Mouse (Mus musculus) E14TG2a.4 (cell line): Measurements from ENCODE around the gene Tspan1.
A peak's percentile ranks its signal among the peaks of the same experiment; 100 is the strongest.

Source experiments
- H3K27me3 ChIP-seq: 2 replicates; pipeline ENCODE4 v1.6.1; 2014; ENCODE audit warnings: low read length, control low read depth; ENCODE audit not compliant: insufficient read depth
- H3K36me3 ChIP-seq: 2 replicates; pipeline ENCODE4 v1.6.1; 2014; ENCODE audit warnings: low read length, control low read depth; ENCODE audit not compliant: insufficient read depth
- H3K4me1 ChIP-seq: replicated peaks from 2 replicates; pipeline ENCODE4 v1.6.1; 2014; ENCODE audit warnings: low read depth, low read length, control low read depth
- H3K4me3 ChIP-seq: replicated peaks from 2 replicates; pipeline ENCODE4 v1.5.1; 2014; ENCODE audit warnings: mild to moderate bottlenecking, low read length
- H3K9me3 ChIP-seq: 2 replicates; pipeline ENCODE4 v1.6.1; 2014; ENCODE audit warnings: low read length, control low read depth
- CTCF ChIP-seq: conservative IDR thresholded peaks from 2 replicates; pipeline ENCODE4 v1.5.1; 2014; ENCODE audit warnings: low read length
- NANOG ChIP-seq: IDR thresholded peaks from 2 replicates; pipeline ENCODE4 v1.6.1; 2014; ENCODE audit warnings: borderline replicate concordance, low read length, mixed read lengths
- POU5F1 ChIP-seq: IDR thresholded peaks from 2 replicates; pipeline ENCODE4 v1.6.1; 2014; ENCODE audit warnings: low read length, borderline replicate concordance

Tspan1 gene

DNA sequence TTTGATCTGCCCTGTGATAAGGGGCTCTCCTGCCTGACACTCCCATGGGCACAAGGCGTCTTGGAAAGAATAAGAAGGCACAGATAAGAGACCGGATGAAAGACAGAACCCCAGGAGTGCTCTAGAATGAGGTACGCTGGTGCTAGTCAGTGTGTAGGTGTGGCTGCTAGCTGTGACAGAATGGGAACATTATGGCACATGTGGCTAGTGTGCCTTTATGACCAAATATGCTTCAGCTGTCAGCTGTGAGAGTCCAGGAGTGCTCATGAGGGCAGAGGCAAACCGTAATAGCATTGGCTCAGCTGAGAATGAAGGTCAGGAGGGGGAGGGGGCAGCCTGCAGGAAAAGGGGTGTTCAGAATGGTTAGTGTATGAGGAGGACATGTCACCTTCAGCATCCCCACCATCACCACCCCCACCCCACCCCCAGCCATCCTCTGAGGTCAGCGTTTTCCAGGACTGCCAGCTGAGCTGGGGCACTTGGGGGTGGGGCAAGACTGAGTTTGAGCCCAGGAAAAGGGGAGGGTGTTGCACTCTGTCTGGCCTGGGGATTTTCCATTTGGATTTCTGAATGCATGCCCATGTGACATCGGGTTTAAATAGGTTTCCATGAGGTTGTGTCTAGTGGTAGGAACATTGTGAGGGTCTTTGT, 7.2 kb upstream of the Tspan1 start:
- no peak for TF ChIP-seq CTCF
- no peak for TF ChIP-seq NANOG
- TF ChIP-seq POU5F1, result no peak
- H3K27me3 ChIP-seq, result no peaks in the 10 kb centered on the region
- no peaks in the 10 kb centered on the region for H3K36me3 ChIP-seq
- no peak overlapping the region for H3K4me3 ChIP-seq
- H3K9me3 ChIP-seq, result no peaks in the 10 kb centered on the region
- peaks cover 73% of the 10 kb centered on the region for H3K4me1 ChIP-seq

DNA sequence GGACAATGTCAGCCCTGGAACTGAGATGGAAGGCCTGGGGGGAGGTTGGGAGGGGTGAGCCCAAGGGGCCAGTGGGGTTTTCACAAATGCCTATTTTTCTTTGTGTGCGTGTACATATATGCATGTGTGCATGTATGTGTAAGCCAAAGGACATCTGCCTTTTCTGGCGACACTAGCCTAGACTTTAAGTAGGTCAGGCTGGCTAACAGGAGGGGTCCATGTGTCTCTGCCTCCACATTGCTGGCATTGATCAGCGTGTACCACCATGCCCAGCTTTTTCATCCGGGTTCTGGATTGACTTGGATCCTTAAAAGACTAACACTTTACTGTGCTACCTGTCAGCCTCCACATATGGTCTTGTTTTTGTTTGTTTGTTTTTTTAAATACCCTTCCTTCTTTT, 6.4 kb upstream of the Tspan1 start:
- peaks cover 71% of the 10 kb centered on the region for H3K4me1 ChIP-seq
- no peaks in the 10 kb centered on the region for H3K27me3 ChIP-seq
- H3K9me3 ChIP-seq, result no peaks in the 10 kb centered on the region
- no peak overlapping the region for H3K4me3 ChIP-seq
- TF ChIP-seq CTCF (no peak), NANOG (no peak), POU5F1 (no peak)
- no peaks in the 10 kb centered on the region for H3K36me3 ChIP-seq

DNA sequence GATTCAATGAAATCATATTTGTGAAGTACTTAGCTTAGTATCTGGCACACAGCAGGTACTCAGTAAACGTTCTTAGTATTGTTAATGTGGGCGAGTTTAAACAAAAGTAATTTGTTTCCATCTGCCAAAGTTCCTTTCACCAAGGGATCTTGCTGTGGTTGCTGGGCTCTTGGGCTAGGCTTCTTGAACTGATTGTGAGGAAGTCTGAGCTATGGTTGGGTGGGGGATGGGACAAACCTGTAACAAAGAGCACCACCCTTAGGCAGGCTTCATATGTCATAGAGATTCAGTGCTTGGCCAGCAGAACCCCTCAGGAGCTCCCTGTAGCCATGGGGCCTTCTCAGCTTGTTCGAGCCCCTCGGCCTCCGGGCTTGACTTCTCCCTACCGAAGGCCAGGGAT, 5.7 kb upstream of the Tspan1 start, which contains the start of the genes 1700042G07Rik and Gm49337:
1700042G07Rik (plus strand) TSS at position 301 of the 400 bp plus-strand sequence.
Gm49337 (plus strand) TSS at position 313 of the 400 bp plus-strand sequence.
- no peaks in the 10 kb centered on the region for H3K36me3 ChIP-seq
- H3K4me1 ChIP-seq, result peaks cover 65% of the 10 kb centered on the region
- no peaks in the 10 kb centered on the region for H3K9me3 ChIP-seq
- TF ChIP-seq CTCF (no peak), POU5F1 (no peak), NANOG (no peak)
- no peaks in the 10 kb centered on the region for H3K27me3 ChIP-seq
- no peak within 1 kb of the TSS; the same call in 1 of the 2 replicates for H3K4me3 ChIP-seq

DNA sequence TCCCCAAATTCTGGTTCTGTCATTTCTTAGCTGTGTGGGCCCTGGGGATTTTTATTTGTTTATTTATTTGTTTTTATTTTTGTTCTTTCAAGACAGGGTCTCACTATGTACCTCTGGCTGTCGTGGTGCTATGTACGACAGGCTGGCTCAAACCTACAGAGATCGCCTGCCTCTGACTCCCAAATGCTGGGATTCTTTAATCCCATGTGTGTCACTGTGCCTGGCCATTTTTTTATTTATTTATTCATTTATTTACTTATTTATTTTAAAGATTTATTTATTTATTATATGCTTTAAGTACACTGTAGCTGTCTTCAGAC, 1.9 kb upstream of the Tspan1 start:
- Histone ChIP-seq H3K27me3 (no peaks in the 10 kb centered on the region), H3K4me1 (peaks cover 62% of the 10 kb centered on the region), H3K36me3 (no peaks in the 10 kb centered on the region), H3K9me3 (no peaks in the 10 kb centered on the region), H3K4me3 (no peak overlapping the region)
- no peak for TF ChIP-seq NANOG
- TF ChIP-seq CTCF, result no peak
- no peak for TF ChIP-seq POU5F1

DNA sequence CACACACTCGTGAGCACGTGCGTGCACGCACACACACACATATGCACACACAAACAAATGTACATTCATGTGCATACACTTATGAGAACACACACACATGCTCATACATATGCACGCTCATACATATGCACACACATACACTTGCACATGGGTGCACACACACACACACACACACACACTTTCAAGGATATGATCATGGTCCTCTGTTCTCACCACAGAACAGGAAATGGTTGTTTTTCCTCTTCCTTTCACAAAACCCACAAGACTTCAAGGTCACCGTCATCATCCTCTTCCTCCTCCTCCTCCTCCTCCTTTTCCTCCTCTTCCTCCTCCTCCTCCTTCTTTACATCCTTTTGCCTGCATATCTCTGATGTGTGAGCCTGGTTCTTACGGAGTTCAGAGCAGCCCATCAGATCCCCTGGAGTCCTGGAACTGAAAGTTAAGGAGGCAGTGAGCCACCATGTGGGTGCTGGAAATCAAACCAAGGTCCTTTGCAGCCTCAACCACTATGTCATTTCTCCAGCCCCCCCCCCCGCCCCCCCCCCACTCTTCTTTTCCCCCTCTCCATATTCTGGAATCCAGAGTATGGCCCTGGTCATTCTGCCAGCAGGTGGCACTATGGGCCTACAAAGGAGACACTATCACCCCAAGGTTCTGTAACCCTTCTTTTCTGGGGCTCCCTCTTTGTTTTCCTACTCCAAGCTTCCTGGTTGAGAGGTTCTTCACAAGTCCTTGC, 1.4 kb upstream of the Tspan1 start:
- Histone ChIP-seq H3K9me3 (no peaks in the 10 kb centered on the region), H3K27me3 (no peaks in the 10 kb centered on the region), H3K4me1 (peaks cover 62% of the 10 kb centered on the region)

DNA sequence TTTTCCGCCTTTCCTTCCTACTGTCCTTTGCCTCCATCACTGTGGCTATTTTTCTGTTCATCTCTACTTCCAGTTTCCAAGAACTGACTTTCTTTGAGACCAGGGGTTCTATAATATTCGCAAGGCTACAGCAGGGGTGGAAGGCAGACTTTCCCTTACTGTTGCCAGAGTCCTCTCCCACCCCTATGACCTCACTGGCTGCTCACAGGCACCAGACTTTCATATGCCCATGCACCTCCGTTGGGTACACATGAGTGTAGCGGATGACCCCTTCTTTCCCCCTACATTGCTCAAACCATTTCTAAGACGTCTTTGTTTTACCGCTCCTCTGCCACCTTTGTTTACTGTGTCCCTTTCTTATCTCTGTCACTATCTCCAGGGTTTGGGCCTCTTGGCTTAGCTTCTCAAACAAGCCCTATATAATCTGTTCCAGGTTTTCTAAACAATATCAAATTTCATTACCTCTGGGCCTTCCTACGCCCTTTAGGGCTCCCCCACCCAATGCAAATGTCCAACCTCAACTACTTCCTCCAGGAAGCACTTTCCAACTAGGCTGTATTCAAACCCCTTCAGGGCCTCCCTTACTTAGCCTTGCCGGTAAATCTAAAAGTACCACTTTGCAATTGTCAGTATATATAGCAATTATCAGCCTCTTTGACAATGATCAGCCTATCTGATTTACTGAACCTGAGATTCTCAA, 1.5 kb downstream of the Tspan1 start:
- H3K27me3 ChIP-seq, result no peaks in the 10 kb centered on the region
- peaks cover 55% of the 10 kb centered on the region for H3K4me1 ChIP-seq
- H3K4me3 ChIP-seq, result no peak overlapping the region
- no peak for TF ChIP-seq POU5F1
- TF ChIP-seq CTCF, result no peak
- TF ChIP-seq NANOG, result no peak
- peaks cover 17% of the 10 kb centered on the region for H3K36me3 ChIP-seq
- H3K9me3 ChIP-seq, result no peaks in the 10 kb centered on the region

More for the DNA sequence above, 1.4 kb upstream of the Tspan1 start:
- Histone ChIP-seq H3K4me3 (no peak overlapping the region), H3K36me3 (no peaks in the 10 kb centered on the region)
- no peak for TF ChIP-seq NANOG
- peak; percentile 50 for TF ChIP-seq CTCF

DNA sequence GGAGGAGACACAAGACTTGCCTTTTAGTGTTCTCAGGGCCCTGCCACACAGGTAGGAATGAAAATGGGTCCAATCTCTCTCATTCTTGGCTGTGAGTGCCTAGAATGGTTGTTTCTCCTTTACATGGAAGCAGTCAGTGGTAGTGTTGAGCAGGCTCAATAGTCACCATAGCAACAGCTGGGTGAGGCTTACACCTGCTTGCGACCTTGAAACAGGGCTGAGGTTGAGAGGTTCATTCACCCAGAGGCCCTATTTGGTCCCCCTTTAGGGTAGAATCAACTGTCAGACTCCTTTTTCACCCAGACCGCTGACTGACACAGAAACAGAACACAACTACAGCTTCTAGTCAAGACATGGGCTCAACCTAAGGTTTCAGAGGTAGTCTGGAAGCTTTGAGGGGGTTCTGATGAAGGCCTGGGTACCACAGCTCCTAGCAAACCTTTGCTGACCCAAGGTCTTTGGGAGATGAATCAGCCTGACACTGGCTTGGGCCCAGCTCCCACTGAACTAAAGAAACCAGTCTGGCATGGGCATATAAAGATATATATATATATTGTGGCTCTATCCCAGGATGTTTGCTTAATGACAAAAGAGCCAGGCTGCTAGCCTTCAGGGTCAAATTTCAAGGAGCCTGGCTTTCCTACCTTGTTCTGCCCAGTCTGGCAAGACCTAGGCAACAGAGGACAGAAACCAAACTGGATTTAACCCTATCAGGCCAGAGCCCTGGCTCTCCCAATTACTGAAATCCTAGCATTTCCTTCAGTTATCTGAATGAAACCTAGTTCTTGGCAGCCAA, 2.4 kb downstream of the Tspan1 start:
- TF ChIP-seq POU5F1, result no peak
- no peak for TF ChIP-seq NANOG
- no peak for TF ChIP-seq CTCF
- Histone ChIP-seq H3K4me3 (no peak overlapping the region), H3K4me1 (peaks cover 51% of the 10 kb centered on the region), H3K27me3 (no peaks in the 10 kb centered on the region), H3K9me3 (no peaks in the 10 kb centered on the region), H3K36me3 (peaks cover 26% of the 10 kb centered on the region)

DNA sequence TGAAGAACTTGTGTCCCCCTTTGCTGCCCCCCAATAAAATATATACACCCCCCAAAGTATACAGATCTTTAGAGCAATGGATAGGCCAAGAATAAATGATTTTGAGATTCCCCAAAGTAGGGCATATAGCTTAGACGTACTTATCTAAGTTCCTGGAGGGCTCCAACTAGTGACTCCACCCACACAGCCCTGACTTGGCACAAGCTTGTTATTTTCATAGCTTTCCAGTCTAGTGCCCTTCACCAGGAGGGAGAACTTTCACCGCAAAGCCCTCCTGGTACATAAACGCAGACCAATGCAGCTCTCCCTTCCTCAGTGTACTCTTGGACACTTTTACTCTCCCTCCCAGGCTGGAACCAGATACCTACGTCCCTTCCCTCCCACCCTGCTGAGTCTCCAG, 5.3 kb downstream of the Tspan1 start:
- Histone ChIP-seq H3K27me3 (no peaks in the 10 kb centered on the region), H3K36me3 (peaks cover 54% of the 10 kb centered on the region), H3K4me1 (peaks cover 54% of the 10 kb centered on the region), H3K9me3 (no peaks in the 10 kb centered on the region), H3K4me3 (no peak overlapping the region)
- TF ChIP-seq POU5F1 (no peak), CTCF (no peak), NANOG (no peak)
